Mouse (Mus musculus): ENCODE measurements around the gene Cyp2u1. TPM values are rescaled to one million over a fixed set of nuclear protein-coding genes. Genes with fewer than 3 reads are reported as not detected.

Cyp2u1 gene
- total and polyA plus RNA-seq, 2 experiments from 2014 or later = 14.5 to 24.5 TPM

- no peaks in the 10 kb centered on the region for H3K9me3 ChIP-seq (ENCODE audit: low read length)
- H3K4me1 ChIP-seq (ENCODE audit: insufficient read depth, low read length) = no peaks in the 10 kb centered on the region
- H3K36me3 ChIP-seq (ENCODE audit: insufficient read depth, low read length) = no peaks in the 10 kb centered on the region
- ATAC-seq = no peak
- no peak overlapping the region for H3K27ac ChIP-seq
- no peak overlapping the region for H3K4me2 ChIP-seq (ENCODE audit: low read depth, low read length)
- 55% methylated on average over 15 of the region's 15 CpGs for WGBS
- H3K27me3 ChIP-seq (ENCODE audit: insufficient read depth, low read length) = no peaks in the 10 kb centered on the region
- no peak for DNase-seq (ENCODE audit: low spot score)
- TF ChIP-seq CTCF (IDR thresholded peaks at IDR 0.05; ENCODE audit: low read depth) = no peak
- H3K4me3 ChIP-seq (ENCODE audit: low read length) = no peak overlapping the region
- no peak overlapping the region for H3K9ac ChIP-seq (replicated peaks; ENCODE audit: low read length)
These were observed 39.1 kb downstream of the Cyp2u1 start for GRCm38 (mm10) chr3:131263766-131264486.

- no peak overlapping the region for H3K4me2 ChIP-seq (ENCODE audit: low read depth, low read length)
- no peaks in the 10 kb centered on the region for H3K36me3 ChIP-seq (ENCODE audit: insufficient read depth, low read length)
- ATAC-seq = no peak
- H3K27ac ChIP-seq = no peak overlapping the region
- no peak overlapping the region for H3K9ac ChIP-seq (replicated peaks; ENCODE audit: low read length)
- no peak for DNase-seq (ENCODE audit: low spot score)
- WGBS = 98% methylated on average over 6 of the region's 6 CpGs
- no peaks in the 10 kb centered on the region for H3K9me3 ChIP-seq (ENCODE audit: low read length)
- H3K4me1 ChIP-seq (ENCODE audit: insufficient read depth, low read length) = no peaks in the 10 kb centered on the region
- no peak overlapping the region for H3K4me3 ChIP-seq (ENCODE audit: low read length)
- TF ChIP-seq CTCF (IDR thresholded peaks at IDR 0.05; ENCODE audit: low read depth) = no peak
- H3K27me3 ChIP-seq (ENCODE audit: insufficient read depth, low read length) = no peaks in the 10 kb centered on the region
These were observed 42.6 kb downstream of the Cyp2u1 start for GRCm38 (mm10) chr3:131260418-131260817.

- TF ChIP-seq CTCF (IDR thresholded peaks at IDR 0.05; ENCODE audit: low read depth) = no peak
- Histone ChIP-seq H3K27ac (no peak overlapping the region), H3K4me3 (ENCODE audit: low read length) (no peak overlapping the region), H3K27me3 (ENCODE audit: insufficient read depth, low read length) (no peaks in the 10 kb centered on the region), H3K9me3 (ENCODE audit: low read length) (no peaks in the 10 kb centered on the region), H3K36me3 (ENCODE audit: insufficient read depth, low read length) (no peaks in the 10 kb centered on the region), H3K4me1 (ENCODE audit: insufficient read depth, low read length) (no peaks in the 10 kb centered on the region), H3K4me2 (ENCODE audit: low read depth, low read length) (no peak overlapping the region), H3K9ac (replicated peaks; ENCODE audit: low read length) (no peak overlapping the region)
- 89% methylated on average over 9 of the region's 9 CpGs for WGBS
- ATAC-seq (no peak), DNase-seq (ENCODE audit: low spot score) (no peak)
These were observed 43.5 kb downstream of the Cyp2u1 start for GRCm38 (mm10) chr3:131259392-131259965.

- Histone ChIP-seq H3K9me3 (ENCODE audit: low read length) (no peaks in the 10 kb centered on the region), H3K4me1 (ENCODE audit: insufficient read depth, low read length) (no peaks in the 10 kb centered on the region), H3K27ac (no peak overlapping the region), H3K36me3 (ENCODE audit: insufficient read depth, low read length) (no peaks in the 10 kb centered on the region), H3K4me3 (ENCODE audit: low read length) (no peak overlapping the region), H3K9ac (replicated peaks; ENCODE audit: low read length) (no peak overlapping the region), H3K4me2 (ENCODE audit: low read depth, low read length) (no peak overlapping the region), H3K27me3 (ENCODE audit: insufficient read depth, low read length) (no peaks in the 10 kb centered on the region)
- ATAC-seq (no peak), DNase-seq (ENCODE audit: low spot score) (no peak)
- 93% methylated on average over 3 of the region's 3 CpGs for WGBS
- TF ChIP-seq CTCF (IDR thresholded peaks at IDR 0.05; ENCODE audit: low read depth) = no peak
These were observed 44.1 kb downstream of the Cyp2u1 start for GRCm38 (mm10) chr3:131258921-131259320.

- WGBS = 96% methylated on average over 3 of the region's 3 CpGs
- DNase-seq (ENCODE audit: low spot score) (no peak), ATAC-seq (no peak)
- Histone ChIP-seq H3K9ac (replicated peaks; ENCODE audit: low read length) (no peak overlapping the region), H3K36me3 (ENCODE audit: insufficient read depth, low read length) (no peaks in the 10 kb centered on the region), H3K27me3 (ENCODE audit: insufficient read depth, low read length) (no peaks in the 10 kb centered on the region), H3K4me1 (ENCODE audit: insufficient read depth, low read length) (no peaks in the 10 kb centered on the region), H3K9me3 (ENCODE audit: low read length) (no peaks in the 10 kb centered on the region), H3K4me2 (ENCODE audit: low read depth, low read length) (no peak overlapping the region), H3K4me3 (ENCODE audit: low read length) (no peak overlapping the region), H3K27ac (no peak overlapping the region)
- no peak for TF ChIP-seq CTCF (IDR thresholded peaks at IDR 0.05; ENCODE audit: low read depth)
These were observed 47.5 kb downstream of the Cyp2u1 start for GRCm38 (mm10) chr3:131255399-131255981.

GRCm38 (mm10) chr3:131254991-131255390 lies 48.0 kb downstream of the Cyp2u1 start:
- Histone ChIP-seq H3K4me2 (ENCODE audit: low read depth, low read length) (no peak overlapping the region), H3K9me3 (ENCODE audit: low read length) (no peaks in the 10 kb centered on the region), H3K4me1 (ENCODE audit: insufficient read depth, low read length) (no peaks in the 10 kb centered on the region), H3K27ac (no peak overlapping the region), H3K9ac (replicated peaks; ENCODE audit: low read length) (no peak overlapping the region), H3K36me3 (ENCODE audit: insufficient read depth, low read length) (no peaks in the 10 kb centered on the region), H3K4me3 (ENCODE audit: low read length) (no peak overlapping the region), H3K27me3 (ENCODE audit: insufficient read depth, low read length) (no peaks in the 10 kb centered on the region)
- no peak for ATAC-seq
- WGBS = over 99% methylated on average over 4 of the region's 4 CpGs
- TF ChIP-seq CTCF (IDR thresholded peaks at IDR 0.05; ENCODE audit: low read depth) = no peak
- DNase-seq (ENCODE audit: low spot score) = no peak

- Histone ChIP-seq H3K9me3 (ENCODE audit: low read length) (no peaks in the 10 kb centered on the region), H3K4me1 (ENCODE audit: insufficient read depth, low read length) (no peaks in the 10 kb centered on the region), H3K27me3 (ENCODE audit: insufficient read depth, low read length) (no peaks in the 10 kb centered on the region), H3K27ac (no peak overlapping the region), H3K36me3 (ENCODE audit: insufficient read depth, low read length) (no peaks in the 10 kb centered on the region; the same call in 1 of the 2 replicates), H3K4me3 (ENCODE audit: low read length) (no peak overlapping the region), H3K9ac (replicated peaks; ENCODE audit: low read length) (no peak overlapping the region), H3K4me2 (ENCODE audit: low read depth, low read length) (no peak overlapping the region)
- 87% methylated on average over 7 of the region's 7 CpGs for WGBS
- ATAC-seq = no peak
- DNase-seq (ENCODE audit: low spot score) = no peak
- TF ChIP-seq CTCF (IDR thresholded peaks at IDR 0.05; ENCODE audit: low read depth) = no peak
These were observed 51.4 kb downstream of the Cyp2u1 start for GRCm38 (mm10) chr3:131251601-131252000.
